Mouse (Mus musculus) forebrain, embryonic 14.5 days (tissue): ENCODE results near the gene Pcsk5. TPM values are rescaled to one million over a fixed set of nuclear protein-coding genes. Genes with fewer than 3 reads are reported as not detected.

ENCODE experiments used
- ATAC-seq: fragments of 200-750 bp; cut with Nextera tagmentation; 2 replicates; pipeline ENCODE4 v1.8.0; 2017; ENCODE audit warnings: mild to moderate bottlenecking, moderate library complexity
- DNase-seq: peaks from one replicate; pipeline ENCODE4 v3.0.0-alpha.2; 2015; ENCODE audit warnings: low spot score
- H3K27ac ChIP-seq: fragments of 300-500 bp; sonication (generic); 2 replicates; pipeline ENCODE4 v1.5.1; 2014; ENCODE audit warnings: low read depth, mild to moderate bottlenecking, control low read depth, low read length, moderate library complexity
- H3K27me3 ChIP-seq: fragments of 300-500 bp; sonication (generic); replicated peaks from 2 replicates; pipeline ENCODE4 v1.6.1; 2014; ENCODE audit warnings: low read length, control low read depth, mixed read lengths; ENCODE audit not compliant: control insufficient read depth, insufficient read depth
- H3K36me3 ChIP-seq: fragments of 300-500 bp; sonication (generic); 2 replicates; pipeline ENCODE4 v1.6.1; 2014; ENCODE audit warnings: low read length, control low read depth; ENCODE audit not compliant: control insufficient read depth, insufficient read depth
- H3K4me1 ChIP-seq: fragments of 300-500 bp; sonication (generic); 2 replicates; pipeline ENCODE4 v1.6.1; 2014; ENCODE audit warnings: antibody characterized with exemption, low read length, control low read depth; ENCODE audit not compliant: control insufficient read depth, insufficient read depth
- H3K4me2 ChIP-seq: fragments of 300-500 bp; sonication (generic); 2 replicates; pipeline ENCODE4 v1.6.1; 2014; ENCODE audit warnings: mild to moderate bottlenecking, control low read depth, low read length
- H3K4me3 ChIP-seq: fragments of 300-500 bp; sonication (generic); 2 replicates; pipeline ENCODE4 v1.5.1; 2014; ENCODE audit warnings: low read depth, low read length, control low read depth
- H3K9ac ChIP-seq: fragments of 300-500 bp; sonication (generic); 2 replicates; pipeline ENCODE4 v1.6.1; 2014; ENCODE audit warnings: mild to moderate bottlenecking, low read length, control low read depth, moderate library complexity
- H3K9me3 ChIP-seq: fragments of 300-500 bp; sonication (generic); replicated peaks from 2 replicates; pipeline ENCODE4 v1.6.1; 2016; ENCODE audit warnings: low read length, control low read depth, mixed read lengths; ENCODE audit not compliant: control insufficient read depth
- WGBS: fragments of 180-500 bp; shearing (Covaris S2); extraction: QIAGEN DNeasy Blood & Tissue Kit; methylation state at CpG from one replicate; pipeline ENCODE4 v1.1.7; 2014; 5-methylcytosine and 5-hydroxymethylcytosine counted together
- polyA plus RNA-seq: library from polyadenylated mRNA; unstranded; fragments of >200 nt; fragmentation: Nextera tagmentation; extraction: Ambion mirVana; gene quantifications from 2 replicates; pipeline ENCODE4 v1.2.1, GENCODE M21; 2014

The Pcsk5 gene
- polyA plus RNA-seq, 1 experiment from 2014 or later: 3.8 TPM

GRCm38 (mm10) chr19:17399965-17400364, 437.5 kb downstream of the Pcsk5 start:
- no peak overlapping the region for H3K9ac ChIP-seq
- no peak overlapping the region for H3K4me3 ChIP-seq
- WGBS: 92% methylated on average over 4 of the region's 4 CpGs
- H3K4me1 ChIP-seq: peaks cover 3% of the 10 kb centered on the region; the same call in 1 of the 2 replicates
- H3K4me2 ChIP-seq: no peak overlapping the region
- no peaks in the 10 kb centered on the region for H3K9me3 ChIP-seq
- DNase-seq (no peak), ATAC-seq (no peak)
- H3K27ac ChIP-seq: no peak overlapping the region
- peaks cover 40% of the 10 kb centered on the region for H3K36me3 ChIP-seq
- no peaks in the 10 kb centered on the region for H3K27me3 ChIP-seq

- WGBS: 86% methylated on average over 5 of the region's 5 CpGs
- no peak overlapping the region for H3K27ac ChIP-seq
- H3K4me1 ChIP-seq: peaks cover 7% of the 10 kb centered on the region; the same call in 1 of the 2 replicates
- no peaks in the 10 kb centered on the region for H3K9me3 ChIP-seq
- no peak for DNase-seq
- H3K27me3 ChIP-seq: no peaks in the 10 kb centered on the region
- H3K4me2 ChIP-seq: no peak overlapping the region
- no peak overlapping the region for H3K9ac ChIP-seq
- H3K36me3 ChIP-seq: peaks cover 40% of the 10 kb centered on the region
- ATAC-seq: no peak
- no peak overlapping the region for H3K4me3 ChIP-seq
Measured at GRCm38 (mm10) chr19:17397922-17398321, 439.5 kb downstream of the Pcsk5 start.

- no peaks in the 10 kb centered on the region for H3K9me3 ChIP-seq
- peaks cover 7% of the 10 kb centered on the region; the same call in 1 of the 2 replicates for H3K4me1 ChIP-seq
- WGBS: 88% methylated on average over 4 of the region's 4 CpGs
- ATAC-seq (no peak), DNase-seq (no peak)
- no peaks in the 10 kb centered on the region for H3K27me3 ChIP-seq
- H3K36me3 ChIP-seq: peaks cover 40% of the 10 kb centered on the region
- H3K27ac ChIP-seq: no peak overlapping the region
- H3K4me3 ChIP-seq: no peak overlapping the region
- no peak overlapping the region for H3K9ac ChIP-seq
- H3K4me2 ChIP-seq: no peak overlapping the region
Measured at GRCm38 (mm10) chr19:17396802-17397201, 440.6 kb downstream of the Pcsk5 start.

GRCm38 (mm10) chr19:17393841-17394591, 443.4 kb downstream of the Pcsk5 start, which contains the start of gene Rfk:
Gene Rfk (plus strand): TSS chr19:17394043.
- H3K4me3 ChIP-seq: peak within 1 kb of the TSS; percentile 94
- H3K27me3 ChIP-seq: no peaks in the 10 kb centered on the region
- peaks cover 7% of the 10 kb centered on the region; the same call in 1 of the 2 replicates for H3K4me1 ChIP-seq
- DNase-seq (peak; percentile 91), ATAC-seq (peak; percentile 98)
- peaks cover 23% of the 10 kb centered on the region for H3K36me3 ChIP-seq
- peak within 1 kb of the TSS; percentile 63 for H3K4me2 ChIP-seq
- no peak within 1 kb of the TSS for H3K27ac ChIP-seq
- H3K9ac ChIP-seq: peak within 1 kb of the TSS; percentile 88
- under 1% methylated on average over 69 of the region's 83 CpGs for WGBS
- no peaks in the 10 kb centered on the region for H3K9me3 ChIP-seq

- H3K27me3 ChIP-seq: no peaks in the 10 kb centered on the region
- DNase-seq (no peak), ATAC-seq (no peak)
- H3K4me2 ChIP-seq: no peak overlapping the region; the same call in 1 of the 2 replicates
- no peak overlapping the region for H3K27ac ChIP-seq
- peaks cover 13% of the 10 kb centered on the region for H3K36me3 ChIP-seq
- H3K9me3 ChIP-seq: no peaks in the 10 kb centered on the region
- H3K4me3 ChIP-seq: no peak overlapping the region
- WGBS: 11% methylated on average over 3 of the region's 3 CpGs
- H3K4me1 ChIP-seq: peaks cover 7% of the 10 kb centered on the region; the same call in 1 of the 2 replicates
- H3K9ac ChIP-seq: no peak overlapping the region
Measured at GRCm38 (mm10) chr19:17392866-17393265, 444.6 kb downstream of the Pcsk5 start.

GRCm38 (mm10) chr19:17388404-17388803, 449.0 kb downstream of the Pcsk5 start:
- H3K9ac ChIP-seq: no peak overlapping the region
- ATAC-seq: no peak
- H3K27ac ChIP-seq: no peak overlapping the region
- no peaks in the 10 kb centered on the region for H3K36me3 ChIP-seq
- H3K9me3 ChIP-seq: no peaks in the 10 kb centered on the region
- WGBS: 13% methylated on average over 2 of the region's 2 CpGs
- no peaks in the 10 kb centered on the region for H3K27me3 ChIP-seq
- no peak overlapping the region for H3K4me2 ChIP-seq
- DNase-seq: peak; percentile 83
- H3K4me1 ChIP-seq: no peaks in the 10 kb centered on the region
- H3K4me3 ChIP-seq: no peak overlapping the region

GRCm38 (mm10) chr19:17386424-17386823, 451.0 kb downstream of the Pcsk5 start:
- ATAC-seq: no peak
- Histone ChIP-seq H3K4me3 (no peak overlapping the region), H3K36me3 (no peaks in the 10 kb centered on the region), H3K27me3 (no peaks in the 10 kb centered on the region), H3K9me3 (no peaks in the 10 kb centered on the region), H3K4me1 (no peaks in the 10 kb centered on the region), H3K4me2 (no peak overlapping the region), H3K9ac (no peak overlapping the region), H3K27ac (no peak overlapping the region)
- 14% methylated on average over 6 of the region's 6 CpGs for WGBS
- peak; percentile 13 for DNase-seq

- ATAC-seq (no peak), DNase-seq (no peak)
- Histone ChIP-seq H3K9me3 (no peaks in the 10 kb centered on the region), H3K36me3 (no peaks in the 10 kb centered on the region), H3K4me3 (no peak overlapping the region), H3K9ac (no peak overlapping the region), H3K4me2 (no peak overlapping the region), H3K27ac (no peak overlapping the region), H3K4me1 (no peaks in the 10 kb centered on the region), H3K27me3 (no peaks in the 10 kb centered on the region)
- WGBS: 83% methylated on average over 1 of the region's 1 CpGs
Measured at GRCm38 (mm10) chr19:17385426-17385825, 452.0 kb downstream of the Pcsk5 start.

GRCm38 (mm10) chr19:17385022-17385421, 452.4 kb downstream of the Pcsk5 start:
- no peak overlapping the region for H3K4me2 ChIP-seq
- H3K9ac ChIP-seq: no peak overlapping the region
- ATAC-seq (no peak), DNase-seq (no peak)
- H3K27ac ChIP-seq: no peak overlapping the region
- no peak overlapping the region for H3K4me3 ChIP-seq
- H3K27me3 ChIP-seq: no peaks in the 10 kb centered on the region
- H3K36me3 ChIP-seq: no peaks in the 10 kb centered on the region
- no peaks in the 10 kb centered on the region for H3K9me3 ChIP-seq
- 97% methylated on average over 4 of the region's 4 CpGs for WGBS
- no peaks in the 10 kb centered on the region for H3K4me1 ChIP-seq
